Mouse (Mus musculus) monocyte, adult 5-6 weeks (primary cell): ENCODE data around the gene Nfia. TPM values are rescaled to one million over a fixed set of nuclear protein-coding genes. Genes with fewer than 3 reads are reported as not detected.

Experiments used
- ATAC-seq: fragments of 153-309, 156-312 bp; replicated peaks from 2 replicates; pipeline ENCODE4 v1.8.0; 2017; ENCODE audit warnings: mild to moderate bottlenecking; ENCODE audit not compliant: low TSS enrichment, insufficient number of reproducible peaks, severe bottlenecking, poor library complexity, low FRiP score
- total RNA-seq: library from RNA; stranded (forward); fragments of 200-1000, 200-491, 200-594 nt; gene quantifications from 3 replicates; pipeline ENCODE4 v1.2.3, GENCODE M21; 2017

The Nfia gene
- total RNA-seq, 1 experiment from 2014 or later, result 0.67 TPM

DNA sequence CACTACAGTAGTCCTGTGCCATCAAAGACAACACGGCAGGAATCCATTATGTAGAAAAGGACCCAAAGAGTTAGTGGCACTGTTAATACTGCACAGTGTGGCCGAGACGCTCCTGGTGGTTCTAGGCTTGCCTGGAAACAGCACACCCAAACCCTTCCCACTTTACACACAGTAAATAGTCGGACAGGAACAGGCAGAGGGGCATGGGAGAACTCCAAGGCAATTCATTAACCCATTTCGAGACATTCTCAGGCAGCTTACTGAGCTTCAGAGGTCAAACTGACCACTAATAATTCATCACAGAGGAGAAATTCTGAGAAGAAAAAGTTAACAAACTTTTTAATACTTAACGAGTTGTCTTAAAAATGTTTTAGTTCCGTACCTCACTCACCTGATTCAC is 107.2 kb downstream of the Nfia start:
- ATAC-seq, result no peak

DNA sequence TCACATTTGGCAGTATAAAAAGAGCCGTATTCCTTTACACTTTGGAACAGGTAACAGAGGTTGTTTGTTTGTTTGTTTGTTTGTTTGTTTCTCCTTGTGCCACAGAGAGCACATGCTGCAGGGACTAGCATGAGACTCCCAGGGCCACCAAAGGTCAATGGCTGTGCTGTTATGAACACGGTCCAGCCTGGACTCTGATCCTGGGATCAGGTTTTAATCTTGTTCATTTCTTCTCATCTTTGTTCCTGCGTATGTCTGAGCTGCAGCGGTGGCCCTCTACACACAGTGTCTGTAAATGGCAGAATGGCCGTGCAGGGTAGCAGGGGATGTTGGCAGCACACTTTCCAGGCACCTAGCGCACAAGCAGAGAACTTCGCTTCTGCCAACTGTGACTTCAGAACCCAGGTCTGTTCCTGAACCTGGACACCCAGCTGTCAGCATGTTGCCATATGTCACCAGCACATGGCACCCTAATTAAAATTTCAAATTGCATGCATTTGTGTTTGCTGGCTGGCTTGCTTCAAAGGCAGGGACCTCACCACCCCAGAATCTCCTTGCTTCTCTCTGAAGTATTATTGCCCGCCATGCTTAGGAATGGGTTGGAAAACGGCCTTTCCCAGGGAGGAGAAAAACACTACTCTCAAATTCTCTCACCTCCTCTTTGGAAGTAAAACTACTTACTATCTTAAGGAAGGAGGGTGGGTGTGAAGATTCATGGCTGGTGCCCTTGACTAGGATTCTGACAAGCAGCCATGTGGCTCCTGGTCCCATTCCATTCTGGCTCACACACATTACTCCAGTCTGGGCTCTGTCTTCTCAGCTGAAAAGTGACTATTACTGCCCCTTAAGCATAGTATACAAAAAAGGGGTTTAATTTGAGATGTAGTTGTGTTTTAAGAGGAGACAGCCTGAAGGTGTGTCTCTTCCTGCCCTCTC is 107.9 kb downstream of the Nfia start:
- no peak for ATAC-seq

GRCm38 (mm10) chr4:97885574-97885973 is 113.0 kb downstream of the Nfia start:
- ATAC-seq, result no peak

DNA sequence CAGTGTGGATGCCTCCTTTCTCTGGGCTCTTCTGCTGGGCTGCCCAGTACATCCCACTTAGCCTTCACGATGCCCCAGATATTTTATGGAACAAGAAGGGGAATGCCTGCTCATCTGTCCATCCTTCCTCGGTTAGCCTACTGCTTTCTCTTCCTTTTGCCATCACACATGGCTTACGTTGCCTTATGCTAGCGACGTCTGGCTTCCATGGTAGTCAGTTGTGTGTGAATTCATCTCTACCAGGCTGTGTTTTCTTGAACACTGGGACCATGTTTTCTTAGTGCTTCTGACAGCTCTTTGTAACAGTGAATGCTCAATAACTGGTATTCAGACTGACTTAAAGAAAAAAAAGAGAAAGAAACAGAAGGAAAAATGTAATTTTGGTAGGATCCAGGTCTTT is 113.7 kb downstream of the Nfia start:
- ATAC-seq, result no peak

DNA sequence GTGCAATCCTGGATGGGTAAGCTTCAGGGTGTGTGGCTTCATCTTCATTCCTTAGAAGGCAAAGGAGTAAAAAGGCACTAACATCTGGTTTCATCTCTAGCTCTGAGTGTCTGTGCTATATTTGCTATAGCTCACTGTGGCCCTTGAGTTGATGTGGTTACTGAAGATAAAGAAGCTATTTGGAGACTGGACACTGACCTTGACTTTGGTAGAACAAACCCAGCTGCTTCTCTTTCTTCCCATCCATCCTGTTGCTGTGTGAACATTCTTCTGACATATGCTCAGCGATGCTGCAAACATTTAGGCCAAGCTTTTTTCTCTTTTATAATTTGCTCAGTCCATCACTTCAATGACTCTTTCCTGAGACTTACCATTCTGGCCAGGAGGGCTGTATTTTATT is 114.7 kb downstream of the Nfia start:
- ATAC-seq, result no peak

- no peak for ATAC-seq
Measured at GRCm38 (mm10) chr4:97891063-97891462, 118.5 kb downstream of the Nfia start.

DNA sequence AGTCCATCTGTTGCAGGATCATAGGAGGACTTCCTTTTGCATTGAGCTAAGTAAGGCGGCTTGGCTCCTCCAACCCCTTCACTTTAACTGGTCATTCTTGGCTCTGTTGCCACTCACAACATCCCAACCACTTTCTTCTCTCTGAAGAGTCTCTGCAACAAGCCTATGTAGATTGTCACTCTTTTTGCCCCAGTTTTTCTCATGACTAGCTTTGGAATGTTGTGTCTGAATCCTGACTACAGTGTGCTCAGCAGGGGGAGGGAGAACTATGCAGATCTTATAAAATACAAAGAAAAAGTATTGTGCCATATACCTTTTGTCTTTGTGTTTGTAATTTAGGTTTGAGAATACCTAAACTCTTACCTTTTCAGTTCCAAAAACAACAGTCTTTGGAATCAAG is 119.1 kb downstream of the Nfia start:
- no peak for ATAC-seq

- no peak for ATAC-seq
Measured at GRCm38 (mm10) chr4:97893915-97894884, 121.7 kb downstream of the Nfia start.

- ATAC-seq, result no peak
Measured at GRCm38 (mm10) chr4:97895940-97896339, 123.4 kb downstream of the Nfia start.

- no peak for ATAC-seq
Measured at GRCm38 (mm10) chr4:97900256-97900944, 127.9 kb downstream of the Nfia start.

GRCm38 (mm10) chr4:97905826-97906225 is 133.3 kb downstream of the Nfia start:
- ATAC-seq, result no peak

DNA sequence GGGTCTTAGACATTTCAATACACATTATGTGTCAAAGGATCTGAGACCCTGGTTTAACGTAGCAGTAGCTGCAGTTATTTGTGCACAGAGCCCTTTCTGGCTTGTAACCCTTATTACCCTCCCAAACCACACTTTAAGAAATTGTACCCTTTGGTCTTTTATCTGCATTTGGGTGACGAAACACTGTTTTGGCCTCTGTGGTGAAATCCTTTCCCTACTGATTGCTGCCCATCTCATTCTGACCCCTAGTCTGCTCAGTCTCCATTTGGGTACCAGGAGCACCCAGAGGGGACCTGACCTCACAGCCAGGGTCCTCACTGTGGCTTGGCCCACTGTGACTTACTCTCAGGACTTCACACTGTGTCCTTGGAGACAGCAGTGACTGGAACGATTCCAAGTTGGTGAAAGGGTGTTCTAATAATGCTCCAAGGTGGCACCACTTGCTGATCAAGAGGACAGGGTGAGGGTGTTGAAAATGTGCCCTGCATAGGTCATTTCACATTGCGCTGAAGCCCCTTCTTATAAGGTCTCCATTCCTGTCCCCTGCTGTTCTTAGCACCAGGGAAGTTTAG is 136.1 kb downstream of the Nfia start:
- no peak for ATAC-seq

GRCm38 (mm10) chr4:97910115-97910776 is 137.7 kb downstream of the Nfia start:
- no peak for ATAC-seq

- no peak for ATAC-seq
Measured at GRCm38 (mm10) chr4:97910777-97911580, 138.4 kb downstream of the Nfia start.

- ATAC-seq, result no peak
Measured at GRCm38 (mm10) chr4:97911755-97912154, 139.2 kb downstream of the Nfia start.

- ATAC-seq, result no peak
Measured at GRCm38 (mm10) chr4:97912155-97912554, 139.6 kb downstream of the Nfia start.

GRCm38 (mm10) chr4:97912560-97912959 is 140.0 kb downstream of the Nfia start:
- ATAC-seq, result no peak
